Mouse (Mus musculus): ENCODE measurements around the gene Ceacam15.
"Not testable (repeated sequence)": the region's sequence is repeated elsewhere in the genome, so short reads cannot be mapped to it uniquely, and the experiment has no call there.

Ceacam15 gene

DNA sequence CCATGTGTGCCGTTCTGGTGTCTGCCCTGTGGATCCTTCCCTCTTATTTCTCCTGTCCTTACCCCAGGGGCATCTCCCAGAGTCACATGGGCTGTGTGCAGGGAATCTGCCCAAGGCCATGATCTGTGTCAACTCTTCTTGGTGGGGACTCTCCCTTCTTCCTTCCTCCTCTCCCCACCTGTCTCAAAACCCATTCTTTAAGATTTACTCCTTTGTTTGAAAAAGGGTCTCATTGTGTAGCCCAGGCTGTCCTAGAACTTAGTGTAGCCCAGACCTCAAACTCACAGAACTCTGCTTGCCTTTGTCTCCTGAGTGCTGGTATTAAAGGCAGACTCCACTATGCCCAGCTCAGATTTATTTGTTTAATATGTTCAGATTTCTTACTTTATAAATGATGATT lies at the start of gene Ceacam15:
Gene Ceacam15 (minus strand): TSS at position 101 of the 400 bp plus-strand sequence.
- no peak for DNase-seq (ENCODE audit: extremely low read depth, low read depth)

DNA sequence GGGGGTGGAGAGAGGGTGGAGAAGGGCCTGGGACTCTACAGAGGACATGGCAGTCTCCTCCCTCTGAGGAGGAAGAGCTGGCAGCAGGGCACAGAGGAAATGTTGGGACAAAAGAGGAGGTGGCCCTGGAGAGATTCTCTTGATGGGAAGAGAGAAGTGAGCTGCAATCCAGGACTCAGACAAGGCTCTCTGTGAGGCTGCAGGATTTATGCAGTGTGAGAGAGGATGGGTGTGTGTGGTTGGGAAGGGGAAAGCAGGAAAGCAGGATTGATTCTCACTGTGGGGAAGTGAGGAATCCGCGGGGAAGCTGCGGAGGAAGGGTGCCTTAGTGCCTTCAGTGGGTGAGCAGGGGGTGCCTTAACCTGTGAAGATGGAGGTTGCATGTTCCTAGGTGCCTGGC lies 47.0 kb upstream of the Ceacam15 start:
- not testable (repeated sequence) for DNase-seq (ENCODE audit: extremely low read depth, low read depth)

DNA sequence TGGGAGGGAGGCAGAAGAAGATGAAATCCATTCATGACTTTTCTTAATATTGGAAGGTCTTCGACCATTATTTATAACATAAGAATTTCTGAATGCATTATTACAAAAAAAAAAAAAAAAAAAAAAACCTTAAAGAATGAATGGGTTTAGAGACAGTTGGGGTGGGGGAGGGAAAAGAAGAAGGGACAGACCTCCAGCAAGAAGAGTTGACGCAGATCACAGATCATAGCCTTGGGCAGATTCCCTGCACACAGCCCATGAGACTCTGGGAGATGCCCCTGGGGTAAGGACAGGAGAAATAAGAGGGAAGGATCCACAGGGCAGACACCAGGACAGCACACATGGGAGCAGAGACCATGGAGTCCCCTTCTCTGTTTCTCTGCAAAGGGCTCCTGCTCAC lies 46.1 kb upstream of the Ceacam15 start, which contains the start of gene Ceacam9:
Gene Ceacam9 (plus strand): TSS at position 301 of the 400 bp plus-strand sequence.
- no peak for DNase-seq (ENCODE audit: extremely low read depth, low read depth)

DNA sequence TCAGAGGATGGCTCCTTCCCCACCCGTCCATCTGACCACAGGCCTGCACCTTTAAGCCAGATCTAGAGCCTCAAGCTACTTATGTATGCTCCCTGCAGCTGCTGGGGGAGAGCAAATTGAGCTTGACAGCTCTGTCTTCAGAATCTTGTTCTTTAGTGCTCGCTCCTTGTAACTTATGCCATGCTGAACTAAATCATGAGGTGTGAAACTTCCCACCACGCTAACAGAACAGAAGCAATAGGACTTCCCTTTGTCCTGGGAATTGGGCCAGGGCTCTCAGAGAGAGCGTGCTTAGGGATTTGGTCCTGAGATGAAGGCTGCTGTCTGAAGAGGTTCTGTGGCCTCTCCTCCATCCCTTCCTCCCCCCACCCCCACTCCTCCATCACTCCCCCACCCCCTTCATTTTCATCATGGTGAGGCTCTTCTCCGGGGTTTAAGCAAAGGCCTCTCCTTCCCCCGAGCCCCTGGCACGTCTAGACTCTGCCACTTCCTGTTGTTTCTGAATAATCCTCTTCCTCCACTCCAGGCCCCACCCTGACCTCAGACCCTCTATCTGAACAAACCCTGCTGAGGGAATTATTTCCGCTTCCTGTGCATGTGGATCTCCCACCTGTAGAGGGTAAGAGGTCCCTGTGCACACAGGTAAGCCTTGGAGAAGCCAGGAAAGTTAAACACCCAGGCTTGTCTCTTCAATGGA lies 41.1 kb upstream of the Ceacam15 start:
- DNase-seq (ENCODE audit: extremely low read depth, low read depth): not testable (repeated sequence)

DNA sequence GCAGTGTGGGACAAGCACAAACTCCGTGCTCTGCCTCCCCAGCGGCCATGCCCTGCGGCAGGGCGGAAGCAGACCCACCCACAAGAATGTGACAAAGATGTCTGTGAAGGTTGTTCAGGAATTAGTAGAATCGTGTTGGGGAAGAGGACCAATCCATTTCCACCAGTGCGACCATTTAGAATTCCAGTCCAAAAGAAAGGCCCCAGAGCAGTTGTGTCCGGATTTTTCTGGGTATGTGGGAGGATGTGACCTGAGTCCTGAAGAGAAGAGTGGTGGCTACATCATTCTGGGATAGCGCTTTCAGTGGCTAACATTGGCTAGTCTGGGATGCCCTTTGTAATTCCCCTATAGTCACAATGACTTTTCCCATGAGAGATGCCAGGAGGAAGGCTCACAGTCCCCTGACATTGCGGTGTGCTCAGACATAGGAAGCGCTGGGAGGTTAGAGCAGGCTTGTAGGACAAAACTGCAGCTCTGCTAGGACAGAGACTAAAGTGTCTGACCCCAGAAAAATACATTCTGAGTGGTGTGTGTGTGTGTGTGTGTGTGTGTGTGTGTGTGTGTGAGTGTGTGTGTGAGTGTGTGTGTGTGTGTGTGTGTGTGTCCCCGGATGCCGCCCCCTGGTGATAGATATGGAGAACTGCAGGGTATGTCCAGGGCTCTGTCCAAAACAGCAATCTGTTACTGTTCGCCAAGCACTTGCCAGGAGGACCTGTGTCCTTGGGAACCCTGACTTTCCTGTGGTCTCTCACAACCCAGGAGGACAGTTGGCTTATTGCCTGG lies 37.3 kb upstream of the Ceacam15 start:
- DNase-seq (ENCODE audit: extremely low read depth, low read depth): no peak

DNA sequence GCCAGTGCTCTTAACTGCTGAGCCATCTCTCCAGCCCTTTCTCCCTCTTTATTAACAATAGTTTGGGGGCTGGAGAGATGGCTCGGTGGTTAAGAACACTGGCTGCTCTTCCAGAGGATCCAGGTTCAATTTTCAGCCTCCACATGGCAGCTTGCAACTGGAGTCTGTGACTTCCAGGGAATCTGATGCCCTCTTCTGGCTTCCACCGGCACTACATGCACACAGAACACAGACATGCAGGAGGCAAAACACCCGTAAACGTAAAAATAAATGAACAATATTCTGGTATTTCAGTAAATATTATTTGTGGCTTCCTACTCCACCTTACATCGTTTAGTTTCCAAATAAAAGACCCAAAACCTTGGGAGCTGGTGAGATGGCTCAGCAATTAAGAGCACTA lies 35.1 kb upstream of the Ceacam15 start:
- no peak for DNase-seq (ENCODE audit: extremely low read depth, low read depth)

DNA sequence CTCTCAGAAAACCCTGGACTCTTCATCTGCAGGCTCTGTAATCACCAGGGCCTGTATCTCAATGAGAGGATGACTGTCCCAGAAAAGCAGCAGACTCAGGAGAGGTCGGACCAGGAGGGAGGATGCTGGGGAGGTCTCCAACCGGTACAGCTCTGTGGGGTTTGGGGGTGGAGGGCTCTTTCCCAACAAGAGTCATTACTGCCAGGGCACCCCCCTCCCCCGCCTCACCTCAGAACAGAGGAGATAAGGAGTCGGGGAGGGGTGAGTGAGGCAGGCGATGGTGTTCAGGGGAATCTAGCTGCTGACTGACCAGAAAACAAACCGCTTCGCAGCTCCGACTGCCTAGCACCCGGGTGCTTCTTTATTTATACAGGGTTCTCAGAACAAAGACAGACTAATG lies 32.7 kb upstream of the Ceacam15 start:
- DNase-seq (ENCODE audit: extremely low read depth, low read depth): no peak

DNA sequence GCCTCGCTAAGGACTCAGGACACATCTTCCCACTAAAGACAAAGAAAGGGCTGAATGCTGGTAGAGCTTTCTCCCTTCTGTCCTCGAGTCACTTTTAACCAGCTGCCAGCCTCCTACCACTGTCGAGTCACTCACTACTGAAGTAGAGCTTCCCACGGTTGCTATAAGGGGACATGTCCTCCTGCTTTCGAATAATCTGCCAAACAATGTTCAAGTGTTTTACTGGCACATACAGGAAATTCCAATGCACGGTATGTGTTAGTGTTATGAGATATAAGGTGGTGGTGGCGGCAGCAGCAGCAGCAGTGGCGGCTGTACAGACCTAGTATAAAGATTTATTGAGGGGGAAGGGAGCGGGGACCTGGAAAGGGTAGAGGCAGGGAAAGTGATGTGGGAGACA lies 30.9 kb upstream of the Ceacam15 start:
- no peak for DNase-seq (ENCODE audit: extremely low read depth, low read depth)

DNA sequence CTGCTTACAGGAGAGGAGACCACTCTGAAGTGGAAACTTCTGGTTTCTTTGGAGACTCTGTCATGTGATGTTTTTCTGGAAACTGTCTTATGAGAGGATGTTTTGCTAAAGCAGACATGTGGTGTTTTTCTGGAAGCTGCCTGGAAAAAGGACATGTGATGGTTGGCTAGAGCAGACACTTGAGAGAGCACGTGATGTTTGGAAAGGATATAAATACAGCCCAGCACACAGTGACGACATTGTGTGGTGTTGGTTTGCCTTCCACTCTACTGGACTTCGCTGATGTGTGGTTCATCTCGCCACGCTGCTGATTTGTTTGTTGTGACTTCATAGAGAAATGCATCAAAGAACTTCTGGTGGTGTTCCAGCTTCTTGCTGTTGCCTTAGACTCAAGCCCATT lies 25.1 kb upstream of the Ceacam15 start:
- no peak for DNase-seq (ENCODE audit: extremely low read depth, low read depth)

DNA sequence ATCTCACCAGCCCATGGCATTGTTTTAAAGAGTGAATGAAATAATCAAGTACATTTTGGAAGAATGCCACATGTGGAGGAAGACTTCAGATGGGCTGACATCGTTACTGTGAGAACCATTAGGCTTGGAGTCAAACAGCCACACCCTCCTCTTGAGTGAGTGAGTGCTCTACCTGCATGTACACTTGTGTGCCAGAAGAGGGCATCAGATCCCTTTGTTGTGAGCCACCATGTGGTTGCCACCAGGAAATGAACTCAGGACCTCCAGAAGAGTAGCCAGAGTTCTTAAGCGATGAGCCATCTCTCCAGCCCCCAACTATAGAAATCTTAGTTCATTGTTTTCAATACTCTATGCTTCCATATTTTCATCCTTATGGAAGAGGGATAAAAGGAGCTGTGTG lies 23.5 kb upstream of the Ceacam15 start:
- DNase-seq (ENCODE audit: extremely low read depth, low read depth): peak; percentile 51

DNA sequence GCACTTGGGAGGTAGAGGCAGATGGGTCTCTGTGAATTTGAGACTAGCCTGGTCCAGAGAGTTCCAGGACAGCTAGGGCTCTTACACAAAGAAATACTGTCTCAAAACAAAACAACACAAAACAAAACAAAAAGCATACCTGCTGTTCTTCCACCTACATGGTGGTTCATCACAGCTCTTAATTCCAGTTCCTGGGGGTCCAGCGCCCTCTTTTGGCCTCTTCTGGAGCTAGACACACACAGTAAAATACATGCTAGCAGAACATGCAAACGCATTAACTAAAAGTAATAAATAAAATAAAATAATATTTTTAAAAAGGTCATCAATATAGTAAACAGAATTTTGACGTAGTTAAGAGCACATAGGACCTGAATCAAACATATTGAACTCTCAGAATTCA lies 19.5 kb upstream of the Ceacam15 start:
- no peak for DNase-seq (ENCODE audit: extremely low read depth, low read depth)

DNA sequence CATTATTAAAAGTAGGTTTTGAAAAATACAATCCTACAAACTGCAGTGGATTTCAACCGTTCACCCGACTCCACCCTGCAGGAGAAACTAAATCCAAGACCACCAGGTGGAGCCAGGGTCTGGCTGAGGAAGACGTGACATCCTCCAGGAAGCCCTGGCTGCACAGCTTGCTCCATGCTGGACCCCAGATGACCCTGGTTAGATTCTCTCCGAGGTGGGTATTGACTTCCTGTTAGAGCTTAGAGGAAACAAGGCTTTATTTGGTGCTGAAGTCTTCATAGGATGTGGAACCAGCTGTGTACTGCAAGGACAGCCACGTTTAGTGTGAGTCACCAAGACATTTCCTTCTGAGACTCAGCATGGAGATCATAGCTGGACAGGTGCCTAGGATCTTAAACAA lies 13.7 kb upstream of the Ceacam15 start:
- DNase-seq (ENCODE audit: extremely low read depth, low read depth): no peak

DNA sequence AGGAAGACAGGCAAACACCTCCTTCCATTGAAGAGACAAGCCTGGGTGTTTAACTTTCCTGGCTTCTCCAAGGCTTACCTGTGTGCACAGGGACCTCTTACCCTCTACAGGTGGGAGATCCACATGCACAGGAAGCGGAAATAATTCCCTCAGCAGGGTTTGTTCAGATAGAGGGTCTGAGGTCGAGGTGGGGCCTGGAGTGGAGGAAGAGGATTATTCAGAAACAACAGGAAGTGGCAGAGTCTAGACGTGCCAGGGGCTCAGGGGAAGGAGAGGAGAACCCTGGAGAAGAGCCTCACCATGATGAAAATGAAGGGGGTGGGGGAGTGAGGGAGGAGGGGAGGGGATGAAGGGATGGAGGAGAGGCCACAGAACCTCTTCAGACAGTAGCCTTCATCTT lies 4.7 kb upstream of the Ceacam15 start:
- DNase-seq (ENCODE audit: extremely low read depth, low read depth): not testable (repeated sequence)

DNA sequence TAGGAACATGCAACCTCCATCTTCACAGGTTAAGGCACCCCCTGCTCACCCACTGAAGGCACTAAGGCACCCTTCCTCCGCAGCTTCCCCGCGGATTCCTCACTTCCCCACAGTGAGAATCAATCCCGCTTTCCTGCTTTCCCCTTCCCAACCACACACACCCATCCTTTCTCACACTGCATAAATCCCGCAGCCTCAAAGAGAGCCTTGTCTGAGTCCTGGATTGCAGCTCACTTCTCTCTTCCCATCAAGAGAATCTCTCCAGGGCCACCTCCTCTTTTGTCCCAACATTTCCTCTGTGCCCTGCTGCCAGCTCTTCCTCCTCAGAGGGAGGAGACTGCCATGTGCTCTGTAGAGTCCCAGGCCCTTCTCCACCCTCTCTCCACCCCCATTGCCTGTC lies 806 bp downstream of the Ceacam15 start:
- not testable (repeated sequence) for DNase-seq (ENCODE audit: extremely low read depth, low read depth)

DNA sequence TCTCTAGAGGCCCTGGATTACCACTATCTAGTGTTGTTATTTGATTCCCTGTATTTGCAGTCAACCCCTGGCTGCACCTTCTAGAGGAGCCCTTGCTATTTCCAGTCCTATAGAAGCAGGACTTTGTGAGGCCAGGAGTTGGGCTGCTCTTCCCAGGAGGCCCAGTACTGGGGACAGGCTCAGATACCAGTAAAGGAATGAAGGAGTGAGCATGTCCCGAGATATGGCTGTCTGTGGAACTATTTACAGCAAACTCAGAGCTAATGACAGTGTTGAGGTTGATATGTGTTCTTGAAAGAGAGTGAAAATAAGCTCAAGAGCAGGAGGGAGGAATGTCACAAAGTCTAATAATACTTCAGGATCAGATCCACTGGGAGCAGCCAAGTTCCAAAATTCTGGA lies 1.7 kb downstream of the Ceacam15 start:
- no peak for DNase-seq (ENCODE audit: extremely low read depth, low read depth)

DNA sequence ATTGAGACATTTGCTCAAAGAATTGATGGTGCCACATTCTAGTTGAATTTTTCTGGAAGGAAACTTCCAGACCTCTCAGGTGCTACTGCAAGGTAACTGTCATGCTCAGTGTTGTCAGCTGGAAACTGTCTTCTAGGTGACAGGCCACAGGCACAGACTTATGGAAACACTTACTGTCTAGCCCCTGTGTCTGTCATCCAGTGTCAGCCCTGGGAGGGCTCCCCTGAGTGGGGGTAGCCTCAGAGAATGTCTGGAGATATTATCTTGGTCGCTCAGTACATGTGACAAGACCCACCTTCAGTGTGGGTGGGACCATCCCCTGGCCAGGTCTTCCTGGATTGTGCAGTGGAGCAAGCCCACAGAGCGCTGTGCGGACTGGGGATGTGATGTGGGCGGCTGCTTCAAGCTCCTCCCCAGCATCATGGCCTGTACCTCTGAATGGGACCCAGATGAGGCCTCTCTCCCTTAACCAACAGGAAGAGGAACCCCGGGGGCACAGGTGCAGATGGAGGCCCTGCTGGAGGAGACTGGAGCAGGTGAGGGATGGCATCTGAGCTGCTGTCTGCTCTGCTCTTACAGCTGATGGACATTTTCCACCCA lies 7.1 kb downstream of the Ceacam15 start:
- not testable (repeated sequence) for DNase-seq (ENCODE audit: extremely low read depth, low read depth)

DNA sequence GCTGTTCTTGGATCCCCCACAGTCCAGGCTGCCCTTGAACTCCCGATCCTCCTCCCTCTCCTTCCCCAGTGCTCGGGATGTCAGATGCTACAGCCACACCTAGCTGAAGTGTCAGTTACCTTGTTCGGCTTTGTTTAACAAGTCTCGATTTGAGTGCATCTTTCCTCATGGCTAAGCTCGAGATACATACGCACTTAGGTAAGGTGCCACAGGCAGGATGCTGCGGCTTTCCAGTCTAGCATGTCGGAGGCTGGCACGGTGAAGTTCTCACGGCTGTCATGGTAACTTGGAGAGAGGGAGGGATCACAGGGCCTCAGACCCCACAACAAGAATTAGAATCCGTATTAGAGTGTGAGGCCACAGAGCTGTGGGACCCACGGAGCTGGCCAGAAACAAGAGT lies 31.2 kb downstream of the Ceacam15 start:
- no peak for DNase-seq (ENCODE audit: extremely low read depth, low read depth)

DNA sequence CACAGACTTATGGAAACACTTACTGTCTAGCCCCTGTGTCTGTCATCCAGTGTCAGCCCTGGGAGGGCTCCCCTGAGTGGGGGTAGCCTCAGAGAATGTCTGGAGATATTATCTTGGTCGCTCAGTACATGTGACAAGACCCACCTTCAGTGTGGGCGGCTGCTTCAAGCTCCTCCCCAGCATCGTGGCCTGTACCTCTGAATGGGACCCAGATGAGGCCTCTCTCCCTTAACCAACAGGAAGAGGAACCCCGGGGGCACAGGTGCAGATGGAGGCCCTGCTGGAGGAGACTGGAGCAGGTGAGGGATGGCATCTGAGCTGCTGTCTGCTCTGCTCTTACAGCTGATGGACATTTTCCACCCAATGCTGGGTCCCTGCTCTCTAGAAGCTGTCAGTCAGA lies 32.4 kb downstream of the Ceacam15 start:
- not testable (repeated sequence) for DNase-seq (ENCODE audit: extremely low read depth, low read depth)

DNA sequence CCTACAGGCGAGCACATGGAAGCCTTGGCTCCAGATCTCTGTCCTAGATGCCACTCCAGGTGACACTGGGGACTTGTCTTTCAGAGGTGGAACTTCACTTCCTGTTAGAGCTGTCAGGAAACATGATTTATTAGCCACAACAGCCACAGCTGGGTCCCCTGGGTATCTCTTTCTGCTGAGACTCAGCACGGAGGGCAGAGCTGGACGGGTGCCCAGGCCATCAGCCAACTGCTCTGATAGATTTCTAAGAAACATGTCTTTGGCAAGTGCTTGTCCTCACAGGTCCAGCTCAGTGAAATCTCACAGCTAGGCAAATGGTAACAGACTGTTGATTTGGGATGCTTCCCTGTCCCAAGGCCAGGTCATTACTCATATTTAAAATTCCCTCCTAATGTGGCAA lies 36.5 kb downstream of the Ceacam15 start:
- no peak for DNase-seq (ENCODE audit: extremely low read depth, low read depth)

DNA sequence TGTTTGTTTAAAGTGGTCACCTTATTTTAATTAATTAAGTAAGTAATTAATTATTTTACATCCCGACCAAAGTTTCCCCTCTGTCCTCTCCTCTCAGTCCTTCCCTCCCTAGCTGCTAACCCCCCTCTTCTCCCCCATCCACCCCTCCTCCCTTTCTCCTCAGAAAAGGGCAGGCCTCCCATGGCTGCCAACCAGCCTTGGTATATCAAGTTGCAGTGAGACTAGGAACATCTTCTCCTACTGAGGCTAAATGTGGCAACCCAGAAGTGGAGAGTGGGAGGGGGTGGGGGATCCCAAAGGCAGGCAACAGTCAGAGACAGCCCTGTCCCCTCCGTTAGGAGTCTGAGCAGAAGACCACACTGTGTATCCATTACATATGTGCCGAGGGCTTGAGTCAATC lies 40.4 kb downstream of the Ceacam15 start:
- no peak for DNase-seq (ENCODE audit: extremely low read depth, low read depth)

DNA sequence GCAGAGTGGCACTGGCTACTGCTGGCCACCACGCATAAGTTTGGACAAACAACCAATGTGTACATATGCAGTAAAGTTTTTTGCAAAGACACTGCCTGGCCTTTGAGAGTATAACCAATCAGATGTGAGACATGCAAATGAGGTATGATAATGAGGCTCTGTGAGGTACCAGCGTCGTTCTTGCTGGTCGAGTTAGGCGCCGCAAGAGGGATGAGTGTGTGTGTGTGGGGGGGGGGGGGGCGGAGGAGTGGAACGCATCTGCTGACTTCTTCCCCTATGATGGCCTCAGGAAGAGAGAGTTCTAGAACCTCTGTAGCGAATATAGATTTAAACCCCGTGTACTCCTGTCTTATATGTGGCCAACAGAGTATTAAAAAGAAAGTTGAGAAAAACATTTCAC lies 41.6 kb downstream of the Ceacam15 start:
- DNase-seq (ENCODE audit: extremely low read depth, low read depth): not testable (repeated sequence)

DNA sequence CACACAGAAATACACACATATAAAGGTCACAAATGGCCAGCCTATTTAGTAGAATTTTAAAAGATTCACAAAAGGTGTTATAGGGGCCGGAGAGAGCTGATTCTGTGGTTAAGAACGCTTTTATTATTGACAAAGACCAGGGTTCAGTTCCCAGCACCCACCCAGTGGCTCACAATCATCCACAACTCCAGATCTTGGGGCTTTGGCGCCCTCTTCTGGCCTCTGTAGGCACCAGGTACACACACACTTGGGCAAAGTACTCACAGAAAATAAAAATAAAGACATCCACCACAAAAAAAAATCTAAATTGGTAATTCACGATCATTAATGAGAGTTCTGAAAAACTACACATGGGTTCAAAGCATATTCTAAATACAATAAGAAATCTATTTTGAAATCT lies 43.6 kb downstream of the Ceacam15 start:
- DNase-seq (ENCODE audit: extremely low read depth, low read depth): no peak

Data from MEL-GATA-1-ER (cell line).